Mouse (Mus musculus): Measurements from ENCODE around the gene Dnah7b.
"Not testable (repeated sequence)": the region's sequence is repeated elsewhere in the genome, so short reads cannot be mapped to it uniquely, and the experiment has no call there.

DNA sequence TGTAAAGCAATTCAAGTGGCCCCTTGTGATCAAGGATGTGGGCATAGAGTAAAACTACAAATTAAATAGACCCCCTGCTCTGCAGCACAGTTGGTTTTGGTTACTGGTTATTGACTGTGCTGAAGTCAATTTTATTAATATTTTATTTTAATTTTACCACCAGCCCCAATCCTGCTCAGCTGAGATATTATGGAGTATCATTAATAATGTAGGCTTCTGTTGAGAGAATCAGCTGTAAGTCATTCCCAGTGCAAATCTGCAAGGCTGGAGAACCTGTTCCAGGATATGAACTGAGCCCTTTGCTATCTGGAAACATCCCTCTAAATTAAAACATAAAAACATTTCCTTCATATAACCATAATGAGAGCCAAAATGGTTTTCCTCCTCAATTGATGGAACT, 259.8 kb downstream of the Dnah7b start:
- not testable (repeated sequence) for TF ChIP-seq POLR2A (IDR thresholded peaks at IDR 0.05; ENCODE audit: low read depth, low read length); CTCF (IDR thresholded peaks at IDR 0.05; ENCODE audit: extremely low read depth, insufficient read length, insufficient replicate concordance, low read depth, low read length)

All from small intestine, adult 2 months (tissue).